Mouse (Mus musculus) skeletal muscle tissue, adult 2 months (tissue): ENCODE results near the gene Cd22.

Source experiments
- DNase-seq: peaks from one replicate; pipeline ENCODE4 v3.0.0-alpha.2; 2012; ENCODE audit warnings: low read depth, low spot score

Cd22 gene

DNA sequence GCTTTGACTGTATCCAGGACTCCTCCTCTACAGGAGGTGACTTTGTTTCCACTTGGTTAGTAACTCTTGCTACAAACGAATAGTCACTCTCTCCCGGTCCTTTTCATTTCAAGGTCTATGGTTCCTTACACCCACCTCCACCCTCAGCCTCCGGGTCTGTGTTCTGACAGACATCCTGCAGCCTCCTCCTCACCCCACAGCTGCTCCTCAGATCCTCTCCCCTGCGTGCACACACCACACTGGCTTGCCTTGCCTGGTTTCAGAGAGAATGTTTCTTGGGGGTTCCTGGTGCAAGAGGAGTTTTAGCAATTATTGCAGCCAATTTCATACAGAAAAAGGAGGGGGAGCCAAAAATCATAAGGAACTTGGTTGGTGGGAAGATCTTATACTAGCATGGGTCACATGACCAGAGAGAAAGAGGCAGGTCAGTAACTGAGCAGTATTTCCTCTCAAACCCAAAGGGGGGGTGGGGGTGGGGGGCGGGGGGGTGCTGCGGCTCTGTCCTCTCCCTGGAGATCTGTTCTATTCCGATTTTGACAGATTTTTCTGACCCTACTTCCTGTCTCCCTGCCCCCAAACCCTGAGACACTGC is 59.2 kb downstream of the Cd22 start:
- no peak for DNase-seq

DNA sequence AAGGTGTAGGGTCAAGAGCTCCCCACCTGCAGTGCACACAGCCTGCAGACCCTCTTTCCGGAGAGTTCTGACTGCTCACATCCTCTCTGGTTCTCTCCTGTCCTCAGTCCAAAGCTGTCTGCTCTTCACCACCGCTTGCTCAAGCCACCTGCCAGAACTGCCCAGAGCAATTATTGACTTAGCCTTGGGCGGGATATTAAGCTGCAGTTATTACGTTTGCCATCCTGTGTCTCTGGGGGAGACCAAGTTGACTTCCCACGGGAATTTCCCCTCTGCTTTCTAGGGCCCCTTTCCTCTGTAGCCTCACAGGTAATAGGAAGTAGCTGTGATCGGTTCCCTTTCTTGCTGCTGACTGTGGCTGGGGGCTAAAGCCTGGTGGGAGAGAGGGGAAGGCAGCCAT is 60.0 kb downstream of the Cd22 start:
- no peak for DNase-seq
